Mouse (Mus musculus): ENCODE data around the gene Chrm1. TPM values are rescaled to one million over a fixed set of nuclear protein-coding genes. Genes with fewer than 3 reads are reported as not detected.
A peak's percentile ranks its signal among the peaks of the same experiment; 100 is the strongest.

The Chrm1 gene
- 0.62 and 1.1 TPM in 2 replicates for polyA plus RNA-seq (2012; rRNA removed)
- polyA plus RNA-seq (2014; fragmentation: Nextera tagmentation; extraction: Ambion mirVana): 0.36 and 0.56 TPM in 2 replicates

DNA sequence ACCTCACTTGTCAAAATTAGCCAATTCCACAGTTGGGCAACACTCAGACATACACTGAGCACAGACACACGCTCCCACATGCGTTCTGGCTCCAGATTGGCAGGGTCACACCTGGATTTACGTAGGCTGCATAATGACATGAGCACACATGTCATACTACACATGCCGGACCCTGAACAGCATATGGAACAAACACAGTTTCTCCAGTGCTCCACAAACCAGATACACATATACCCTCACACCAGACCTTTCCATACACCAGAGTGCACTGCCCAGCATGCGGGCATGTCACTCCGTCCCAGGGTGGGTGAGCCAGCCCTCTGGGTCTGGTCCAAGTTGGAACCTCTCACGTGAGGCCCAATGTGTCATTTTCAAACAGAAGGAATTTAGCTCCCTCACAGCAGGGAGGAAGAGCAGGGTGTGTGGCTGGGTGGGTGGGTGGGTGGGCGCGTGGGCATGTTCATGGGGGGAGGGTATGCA, at the start of gene Chrm1:
Gene Chrm1, plus strand, starts transcription at position 430 of the 480 bp plus-strand sequence.
- TF ChIP-seq POLR2A (IDR thresholded peaks at IDR 0.05; ENCODE audit: borderline replicate concordance, extremely low read depth, insufficient read depth, insufficient read length): no peak
- DNase-seq (ENCODE audit: low spot score): no peak
- H3K27ac ChIP-seq (replicated peaks; ENCODE audit: low read depth, low read length): no peak within 1 kb of the TSS
- H3K9ac ChIP-seq (ENCODE audit: low read depth, low read length, severe bottlenecking): 0 out of 2 replicates have a peak within 1 kb of the TSS, but pooled peaks have one; percentile 57
- H3K4me3 ChIP-seq (replicated peaks; ENCODE audit: low read length): peak within 1 kb of the TSS; percentile 46
- H3K27me3 ChIP-seq (ENCODE audit: control insufficient read depth, insufficient read depth, low read length): no peaks in the 10 kb centered on the region; the same call in 1 of the 2 replicates
- 0 out of 2 replicates have a peak, but pooled peaks cover 8% of the 10 kb centered on the region for H3K4me1 ChIP-seq (ENCODE audit: control insufficient read depth, insufficient read depth, low read length)
- H3K36me3 ChIP-seq (ENCODE audit: control insufficient read depth, insufficient read depth, low read length): no peaks in the 10 kb centered on the region
- H3K4me2 ChIP-seq (replicated peaks; ENCODE audit: low read depth, low read length, severe bottlenecking): peak within 1 kb of the TSS; percentile 87
- WGBS: 67% methylated on average over 9 of the region's 9 CpGs
- no peak for ATAC-seq (ENCODE audit: low FRiP score, low read depth)
- no peaks in the 10 kb centered on the region for H3K9me3 ChIP-seq (ENCODE audit: control insufficient read depth, low read length)

DNA sequence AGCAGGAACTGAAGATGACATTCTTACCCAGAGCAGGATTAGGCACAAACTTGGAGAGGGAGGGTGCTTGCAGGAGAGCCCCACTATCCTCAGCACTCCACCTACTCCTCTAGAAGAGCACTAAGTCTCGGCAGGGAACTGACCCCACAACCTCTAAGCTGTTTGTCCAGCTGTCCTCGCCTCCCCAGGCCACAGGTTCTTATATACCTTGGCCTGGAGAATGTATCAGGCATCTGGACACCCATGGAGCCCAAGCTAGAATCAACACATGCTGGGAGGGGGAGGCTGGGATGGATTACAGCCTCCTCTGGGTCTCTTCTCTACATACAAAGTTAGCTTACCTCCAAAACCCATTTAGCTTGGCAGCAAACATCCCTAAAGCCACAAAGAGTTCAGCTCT, 49.2 kb upstream of the Chrm1 start:
- DNase-seq (ENCODE audit: low spot score) (no peak), ATAC-seq (ENCODE audit: low FRiP score, low read depth) (no peak)
- Histone ChIP-seq H3K4me1 (ENCODE audit: control insufficient read depth, insufficient read depth, low read length) (no peaks in the 10 kb centered on the region; the same call in 1 of the 2 replicates), H3K27ac (replicated peaks; ENCODE audit: low read depth, low read length) (no peak overlapping the region), H3K27me3 (ENCODE audit: control insufficient read depth, insufficient read depth, low read length) (no peaks in the 10 kb centered on the region), H3K9ac (ENCODE audit: low read depth, low read length, severe bottlenecking) (no peak overlapping the region), H3K9me3 (ENCODE audit: control insufficient read depth, low read length) (no peaks in the 10 kb centered on the region), H3K4me3 (replicated peaks; ENCODE audit: low read length) (no peak overlapping the region), H3K36me3 (ENCODE audit: control insufficient read depth, insufficient read depth, low read length) (no peaks in the 10 kb centered on the region), H3K4me2 (replicated peaks; ENCODE audit: low read depth, low read length, severe bottlenecking) (no peak overlapping the region)
- 46% methylated on average over 2 of the region's 2 CpGs for WGBS
- no peak for TF ChIP-seq POLR2A (IDR thresholded peaks at IDR 0.05; ENCODE audit: borderline replicate concordance, extremely low read depth, insufficient read depth, insufficient read length)

DNA sequence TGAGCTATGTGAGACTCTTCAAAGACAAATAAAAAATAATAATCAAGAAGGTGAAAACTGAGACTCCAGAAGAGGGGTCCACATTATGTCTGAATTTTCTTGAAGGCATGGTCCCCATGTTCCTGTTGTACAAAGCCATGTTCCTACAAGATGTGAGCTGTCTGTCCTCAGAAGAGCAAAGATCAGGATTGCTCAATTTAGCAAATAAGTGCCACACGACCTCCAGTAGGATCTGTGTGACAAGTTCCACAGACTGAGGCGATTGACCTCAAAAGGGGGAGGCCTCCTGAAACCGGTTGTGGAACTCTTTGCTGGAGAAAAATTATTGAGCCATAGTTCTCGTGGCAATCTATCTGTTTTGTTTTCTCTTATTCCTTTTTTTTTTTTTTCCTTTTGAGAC, 47.3 kb upstream of the Chrm1 start:
- 58% methylated on average over 4 of the region's 4 CpGs for WGBS

DNA sequence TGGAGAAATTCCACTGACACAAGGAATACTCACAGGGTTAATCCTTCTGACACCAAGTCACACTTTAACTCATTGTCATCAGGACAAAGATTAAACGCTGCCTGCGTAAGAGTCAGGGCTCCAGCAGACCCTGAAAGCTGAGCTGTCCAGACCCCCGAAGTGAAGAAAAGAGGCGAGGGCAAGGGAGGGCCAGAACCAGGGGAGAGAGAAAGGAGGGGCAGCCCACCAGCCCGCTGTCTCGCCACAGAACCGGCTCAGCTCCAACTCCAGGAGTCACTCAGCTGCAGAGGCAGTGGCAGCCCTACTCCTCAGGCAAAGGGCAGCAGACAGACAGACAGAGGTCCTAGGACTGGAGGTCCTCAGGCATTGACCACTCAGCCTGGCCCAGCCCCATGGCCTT, 45.7 kb upstream of the Chrm1 start, which contains the start of gene Slc22a6:
Gene Slc22a6, plus strand, starts transcription at position 136 of the 400 bp plus-strand sequence.
- TF ChIP-seq POLR2A (IDR thresholded peaks at IDR 0.05; ENCODE audit: borderline replicate concordance, extremely low read depth, insufficient read depth, insufficient read length): no peak

More for the DNA sequence above, 47.3 kb upstream of the Chrm1 start:
- no peak overlapping the region for H3K27ac ChIP-seq (replicated peaks; ENCODE audit: low read depth, low read length)
- no peaks in the 10 kb centered on the region for H3K27me3 ChIP-seq (ENCODE audit: control insufficient read depth, insufficient read depth, low read length)
- H3K9ac ChIP-seq (ENCODE audit: low read depth, low read length, severe bottlenecking): no peak overlapping the region
- H3K4me2 ChIP-seq (replicated peaks; ENCODE audit: low read depth, low read length, severe bottlenecking): no peak overlapping the region
- TF ChIP-seq POLR2A (IDR thresholded peaks at IDR 0.05; ENCODE audit: borderline replicate concordance, extremely low read depth, insufficient read depth, insufficient read length): no peak
- no peaks in the 10 kb centered on the region; the same call in 1 of the 2 replicates for H3K4me1 ChIP-seq (ENCODE audit: control insufficient read depth, insufficient read depth, low read length)
- no peak for ATAC-seq (ENCODE audit: low FRiP score, low read depth)
- no peaks in the 10 kb centered on the region for H3K9me3 ChIP-seq (ENCODE audit: control insufficient read depth, low read length)
- no peak overlapping the region for H3K4me3 ChIP-seq (replicated peaks; ENCODE audit: low read length)
- H3K36me3 ChIP-seq (ENCODE audit: control insufficient read depth, insufficient read depth, low read length): no peaks in the 10 kb centered on the region
- DNase-seq (ENCODE audit: low spot score): no peak

DNA sequence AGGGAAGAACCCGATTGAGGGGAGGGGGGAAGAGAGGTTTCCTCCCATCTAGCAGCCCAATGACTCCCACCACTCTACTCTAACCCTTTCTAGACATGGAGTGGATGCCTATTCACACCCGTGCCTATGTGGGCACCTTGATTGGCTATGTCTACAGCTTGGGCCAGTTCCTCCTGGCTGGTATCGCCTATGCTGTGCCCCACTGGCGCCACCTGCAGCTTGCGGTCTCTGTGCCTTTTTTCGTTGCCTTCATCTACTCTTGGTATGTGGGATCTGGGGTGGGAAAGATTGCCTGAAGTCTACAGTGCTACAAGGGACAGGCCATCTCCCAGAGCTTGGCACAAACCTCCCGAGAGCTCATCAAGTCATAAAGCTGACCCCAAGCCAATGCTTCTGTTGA, 42.5 kb upstream of the Chrm1 start:
- Histone ChIP-seq H3K9ac (ENCODE audit: low read depth, low read length, severe bottlenecking) (no peak overlapping the region), H3K4me1 (ENCODE audit: control insufficient read depth, insufficient read depth, low read length) (no peaks in the 10 kb centered on the region), H3K27ac (replicated peaks; ENCODE audit: low read depth, low read length) (no peak overlapping the region), H3K4me2 (replicated peaks; ENCODE audit: low read depth, low read length, severe bottlenecking) (no peak overlapping the region), H3K9me3 (ENCODE audit: control insufficient read depth, low read length) (no peaks in the 10 kb centered on the region), H3K4me3 (replicated peaks; ENCODE audit: low read length) (no peak overlapping the region), H3K27me3 (ENCODE audit: control insufficient read depth, insufficient read depth, low read length) (no peaks in the 10 kb centered on the region), H3K36me3 (ENCODE audit: control insufficient read depth, insufficient read depth, low read length) (no peaks in the 10 kb centered on the region)
- TF ChIP-seq POLR2A (IDR thresholded peaks at IDR 0.05; ENCODE audit: borderline replicate concordance, extremely low read depth, insufficient read depth, insufficient read length): no peak
- 92% methylated on average over 7 of the region's 7 CpGs for WGBS
- ATAC-seq (ENCODE audit: low FRiP score, low read depth): no peak
- DNase-seq (ENCODE audit: low spot score): no peak

More for the DNA sequence above, 45.7 kb upstream of the Chrm1 start, which contains the start of gene Slc22a6:
- no peak within 1 kb of the TSS for H3K4me2 ChIP-seq (replicated peaks; ENCODE audit: low read depth, low read length, severe bottlenecking)
- H3K9ac ChIP-seq (ENCODE audit: low read depth, low read length, severe bottlenecking): no peak within 1 kb of the TSS
- H3K27me3 ChIP-seq (ENCODE audit: control insufficient read depth, insufficient read depth, low read length): no peaks in the 10 kb centered on the region
- no peak for DNase-seq (ENCODE audit: low spot score)
- H3K36me3 ChIP-seq (ENCODE audit: control insufficient read depth, insufficient read depth, low read length): no peaks in the 10 kb centered on the region
- no peaks in the 10 kb centered on the region for H3K9me3 ChIP-seq (ENCODE audit: control insufficient read depth, low read length)
- no peak within 1 kb of the TSS for H3K4me3 ChIP-seq (replicated peaks; ENCODE audit: low read length)
- no peak for ATAC-seq (ENCODE audit: low FRiP score, low read depth)
- no peak within 1 kb of the TSS for H3K27ac ChIP-seq (replicated peaks; ENCODE audit: low read depth, low read length)
- no peaks in the 10 kb centered on the region for H3K4me1 ChIP-seq (ENCODE audit: control insufficient read depth, insufficient read depth, low read length)
- 37% methylated on average over 7 of the region's 7 CpGs for WGBS
